Mouse (Mus musculus): ENCODE results near the gene Mapk8.

Mapk8 gene

GRCm38 (mm10) chr14:33347738-33348137 lies 99.2 kb downstream of the Mapk8 start:
- DNase-seq (ENCODE audit: low read depth), result no peak

GRCm38 (mm10) chr14:33346546-33346945 lies 100.4 kb downstream of the Mapk8 start:
- no peak for DNase-seq (ENCODE audit: low read depth)

DNA sequence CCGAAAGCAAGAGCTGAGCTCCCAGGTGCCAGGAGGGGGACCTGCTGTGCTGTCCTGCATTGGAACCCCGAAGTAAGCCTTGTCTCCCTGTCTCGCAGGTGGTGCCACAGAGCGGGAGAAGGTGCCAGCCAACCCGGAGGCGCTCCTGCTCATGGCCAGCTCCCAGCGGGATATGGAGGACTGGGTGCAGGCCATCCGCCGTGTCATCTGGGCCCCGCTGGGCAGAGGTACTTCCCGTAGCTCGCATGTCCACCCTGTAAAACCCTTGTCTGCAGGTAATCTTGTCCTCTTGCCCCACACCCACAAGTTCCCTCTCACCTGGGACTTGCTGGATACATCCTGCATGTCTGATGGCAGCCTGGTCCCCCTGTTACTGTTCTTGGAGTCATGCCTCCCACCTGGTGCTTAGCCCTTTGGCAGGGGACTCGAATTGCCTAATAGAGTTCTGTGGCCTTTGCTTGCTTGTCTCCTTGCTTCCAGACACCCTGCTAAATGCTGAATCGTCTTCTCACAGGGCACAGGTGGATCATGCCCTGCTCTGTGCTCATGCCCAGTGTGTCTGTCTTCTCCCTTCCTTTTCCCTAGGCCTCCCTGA lies 103.7 kb downstream of the Mapk8 start:
- DNase-seq (ENCODE audit: low read depth), result no peak

DNA sequence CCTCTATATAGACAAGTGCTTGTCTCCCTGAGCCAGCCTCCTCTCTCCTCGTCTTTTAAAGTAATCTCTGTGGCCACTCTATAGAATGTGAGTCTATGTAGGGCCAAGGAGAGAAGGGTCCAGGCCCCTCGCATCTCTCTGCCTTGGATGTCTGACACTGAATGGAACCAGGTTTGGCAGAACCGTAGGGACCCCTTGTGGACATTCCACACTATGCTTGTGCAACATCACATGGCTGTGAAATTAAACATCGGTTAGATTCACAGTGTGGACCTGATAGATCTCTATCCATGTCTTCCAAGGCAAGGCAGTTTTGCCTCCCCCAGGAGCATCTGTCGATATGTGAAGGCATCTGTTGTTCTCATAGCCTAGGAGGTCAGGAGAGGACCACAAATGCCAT lies 108.3 kb downstream of the Mapk8 start:
- DNase-seq (ENCODE audit: low read depth), result no peak

DNA sequence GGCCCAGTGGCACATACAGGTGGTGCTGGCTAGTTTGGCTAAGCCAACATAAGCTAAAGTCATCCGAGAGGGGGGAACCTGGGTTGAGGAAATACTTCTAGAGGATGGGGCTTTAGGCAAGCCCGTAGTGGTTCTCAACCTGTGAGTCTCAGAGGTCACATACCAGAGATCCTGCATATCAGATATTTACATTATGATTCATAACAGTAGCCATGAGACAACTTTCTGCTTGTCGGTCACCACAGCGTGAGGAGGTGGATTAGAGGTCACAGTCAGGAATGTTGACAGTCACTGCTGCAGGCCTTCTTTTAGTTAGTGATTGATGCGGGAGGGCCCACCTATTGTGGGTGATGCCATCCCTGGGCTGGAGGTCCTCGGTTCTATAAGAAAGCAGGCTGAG lies 111.2 kb downstream of the Mapk8 start:
- no peak for DNase-seq (ENCODE audit: low read depth)

DNA sequence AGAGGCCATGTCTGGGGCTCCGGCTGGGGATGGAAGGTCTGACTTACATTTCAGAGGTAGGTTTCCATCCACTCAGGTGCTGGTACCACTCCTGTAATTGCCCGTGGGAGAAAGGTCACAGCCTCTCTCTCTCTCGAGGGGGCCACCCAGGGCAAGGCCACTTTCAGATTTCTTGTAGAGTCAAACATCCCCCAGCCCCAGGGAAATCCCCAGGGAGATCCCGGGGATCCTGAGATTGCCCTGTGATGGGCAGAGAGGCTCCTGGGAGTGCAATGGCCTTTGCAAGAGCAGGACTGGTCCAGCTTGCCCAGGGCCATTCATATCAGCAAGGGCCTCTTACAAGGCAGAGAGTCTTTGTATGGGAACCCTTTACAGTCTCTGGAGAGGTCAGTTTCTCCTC lies 112.6 kb downstream of the Mapk8 start:
- DNase-seq (ENCODE audit: low read depth), result no peak

- peak; percentile 50 for DNase-seq (ENCODE audit: low read depth)
These were observed 113.1 kb downstream of the Mapk8 start for GRCm38 (mm10) chr14:33333833-33334232.

DNA sequence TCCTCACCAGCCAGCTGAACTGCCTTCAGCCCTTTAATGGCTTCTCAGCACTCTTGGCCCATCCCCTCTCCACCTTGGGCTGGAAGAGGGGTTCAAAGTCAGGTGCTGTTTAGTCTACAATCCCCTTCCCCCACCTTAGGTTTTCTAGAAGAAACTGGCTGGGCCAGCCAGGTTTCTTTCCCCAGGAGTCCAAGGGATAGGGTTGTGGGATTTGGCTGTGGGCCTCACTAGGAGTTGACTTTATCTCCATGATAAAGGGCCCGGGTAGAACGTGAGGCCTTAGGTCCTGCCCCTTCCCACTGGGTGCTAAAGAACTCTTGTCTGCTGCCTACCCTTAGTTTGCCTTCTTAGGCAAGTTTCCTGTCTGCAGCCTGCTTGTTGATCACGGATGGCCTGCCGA lies 115.3 kb downstream of the Mapk8 start:
- no peak for DNase-seq (ENCODE audit: low read depth)

DNA sequence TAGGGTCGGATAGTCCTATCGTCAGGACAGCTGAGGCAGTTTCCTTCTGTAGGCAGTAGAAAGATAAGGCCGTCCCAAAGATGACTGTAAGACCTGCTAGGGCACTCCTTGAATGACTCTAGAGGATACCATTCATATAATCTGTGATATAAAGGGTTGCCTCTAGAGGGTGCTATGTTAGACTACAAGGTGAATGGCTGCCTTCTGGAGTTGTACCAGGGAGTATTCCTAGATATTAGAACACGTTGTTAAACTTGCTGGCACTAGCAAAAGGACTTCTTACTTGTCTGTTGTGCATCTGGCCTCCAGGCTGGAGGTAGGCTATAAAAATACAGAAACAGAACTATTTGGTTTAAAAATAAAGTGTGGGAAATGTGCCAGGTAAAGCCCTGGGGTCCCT lies 116.0 kb downstream of the Mapk8 start:
- DNase-seq (ENCODE audit: low read depth), result peak; percentile 48

- DNase-seq (ENCODE audit: low read depth), result no peak
These were observed 117.6 kb downstream of the Mapk8 start for GRCm38 (mm10) chr14:33329297-33329805.

GRCm38 (mm10) chr14:33328369-33328768 lies 118.6 kb downstream of the Mapk8 start:
- DNase-seq (ENCODE audit: low read depth), result no peak

Measured in 416B (cell line).